Mouse (Mus musculus): ENCODE results near the gene Tnk1.

DNA sequence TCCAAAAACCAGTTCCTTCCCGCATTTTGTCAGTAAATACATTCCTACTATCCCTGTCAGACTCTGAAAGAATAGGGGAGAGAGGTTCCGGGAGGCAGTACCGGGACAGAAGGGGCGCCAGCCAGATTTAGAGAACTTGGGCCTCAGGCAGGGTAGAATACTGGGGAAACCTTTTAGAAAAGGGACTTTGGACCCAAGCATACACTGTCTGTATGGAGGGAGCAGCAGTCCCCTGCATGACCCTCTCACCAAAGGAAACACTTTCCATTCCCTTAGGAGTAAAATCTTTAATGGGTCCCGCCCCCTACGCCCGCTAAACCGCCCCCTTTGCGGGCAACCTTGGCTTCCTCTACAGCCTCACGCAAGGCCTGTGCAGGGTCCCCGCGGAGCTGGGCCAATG is 55.2 kb downstream of the Tnk1 start:
- no peak for TF ChIP-seq CTCF (IDR thresholded peaks at IDR 0.05; ENCODE audit: low read depth)
- no peak for TF ChIP-seq EP300 (IDR thresholded peaks at IDR 0.05; ENCODE audit: low read depth)
